Mouse (Mus musculus) testis, adult 2 months (tissue): ENCODE measurements around the gene Slc22a18.

Experiments used
- CTCF ChIP-seq: fragments of 200-500 bp; IDR thresholded peaks from 2 replicates; pipeline ENCODE4 v1.5.1; 2012; ENCODE audit warnings: low read depth, mild to moderate bottlenecking, inconsistent platforms, low read length, moderate library complexity; ENCODE audit not compliant: control insufficient read depth, insufficient read depth, insufficient replicate concordance
- POLR2A ChIP-seq: fragments of 200-500 bp; IDR thresholded peaks from 2 replicates; pipeline ENCODE4 v1.6.1; 2012; ENCODE audit warnings: low read depth, mild to moderate bottlenecking, inconsistent platforms, low read length, moderate library complexity; ENCODE audit not compliant: control insufficient read depth

- TF ChIP-seq CTCF (no peak), POLR2A (no peak)
These were observed 40.4 kb downstream of the Slc22a18 start for GRCm38 (mm10) chr7:143513763-143514415.
